Mouse (Mus musculus) neural tube, embryonic 12.5 days (tissue): Measurements from ENCODE around the gene Exoc3. TPM values are rescaled to one million over a fixed set of nuclear protein-coding genes. Genes with fewer than 3 reads are reported as not detected.

Source experiments
- ATAC-seq: fragments of 200-750 bp; cut with Nextera tagmentation; 2 replicates; pipeline ENCODE4 v1.8.0; 2017; ENCODE audit warnings: low read depth, mild to moderate bottlenecking, moderate TSS enrichment, moderate library complexity; ENCODE audit not compliant: low FRiP score
- H3K27ac ChIP-seq: fragments of 300-500 bp; sonication (generic); 2 replicates; pipeline ENCODE4 v1.5.1; 2016
- H3K27me3 ChIP-seq: fragments of 300-500 bp; sonication (generic); replicated peaks from 2 replicates; pipeline ENCODE4 v1.6.1; 2016; ENCODE audit warnings: mild to moderate bottlenecking
- H3K36me3 ChIP-seq: fragments of 300-500 bp; sonication (generic); 2 replicates; pipeline ENCODE4 v1.6.1; 2016; ENCODE audit warnings: mild to moderate bottlenecking
- H3K4me1 ChIP-seq: fragments of 300-500 bp; sonication (generic); 2 replicates; pipeline ENCODE4 v1.6.1; 2016
- H3K4me2 ChIP-seq: fragments of 300-500 bp; sonication (generic); replicated peaks from 2 replicates; pipeline ENCODE4 v1.6.1; 2016; ENCODE audit warnings: mild to moderate bottlenecking
- H3K4me3 ChIP-seq: fragments of 300-500 bp; sonication (generic); 2 replicates; pipeline ENCODE4 v1.5.1; 2016
- H3K9ac ChIP-seq: fragments of 300-500 bp; sonication (generic); 2 replicates; pipeline ENCODE4 v1.6.1; 2016; ENCODE audit warnings: mild to moderate bottlenecking
- H3K9me3 ChIP-seq: fragments of 300-500 bp; sonication (generic); 2 replicates; pipeline ENCODE4 v1.6.1; 2016; ENCODE audit warnings: mild to moderate bottlenecking
- WGBS: fragments of 180-500 bp; shearing (Covaris S2); methylation state at CpG from one replicate; pipeline ENCODE4 v1.1.7; 2016; 5-methylcytosine and 5-hydroxymethylcytosine counted together
- polyA plus RNA-seq: library from polyadenylated mRNA; unstranded; fragments of >200 nt; fragmentation: Nextera tagmentation; extraction: Ambion mirVana; gene quantifications from 2 replicates; pipeline ENCODE4 v1.2.1, GENCODE M21; 2016

The Exoc3 gene
- polyA plus RNA-seq, 1 experiment from 2014 or later = 83.6 TPM

- Histone ChIP-seq H3K9me3 (no peaks in the 10 kb centered on the region), H3K4me3 (no peak overlapping the region), H3K9ac (no peak overlapping the region), H3K4me1 (no peaks in the 10 kb centered on the region), H3K4me2 (no peak overlapping the region), H3K27ac (no peak overlapping the region), H3K36me3 (no peaks in the 10 kb centered on the region), H3K27me3 (peaks cover 11% of the 10 kb centered on the region)
- WGBS = 80% methylated on average over 7 of the region's 7 CpGs
- no peak for ATAC-seq
Measured at GRCm38 (mm10) chr13:74127571-74127970, 81.0 kb downstream of the Exoc3 start.

GRCm38 (mm10) chr13:74122632-74123031 lies 85.9 kb downstream of the Exoc3 start:
- no peak overlapping the region for H3K4me3 ChIP-seq
- peaks cover 8% of the 10 kb centered on the region; the same call in 1 of the 2 replicates for H3K4me1 ChIP-seq
- peaks cover 41% of the 10 kb centered on the region for H3K27me3 ChIP-seq
- no peaks in the 10 kb centered on the region for H3K9me3 ChIP-seq
- H3K4me2 ChIP-seq = no peak overlapping the region
- no peak overlapping the region for H3K9ac ChIP-seq
- no peak overlapping the region for H3K27ac ChIP-seq
- H3K36me3 ChIP-seq = no peaks in the 10 kb centered on the region
- 80% methylated on average over 3 of the region's 3 CpGs for WGBS
- no peak for ATAC-seq

GRCm38 (mm10) chr13:74121795-74122330 lies 86.7 kb downstream of the Exoc3 start:
- peaks cover 8% of the 10 kb centered on the region; the same call in 1 of the 2 replicates for H3K4me1 ChIP-seq
- H3K4me2 ChIP-seq = peak overlapping the region; percentile 64
- H3K9me3 ChIP-seq = no peaks in the 10 kb centered on the region
- H3K4me3 ChIP-seq = no peak overlapping the region
- no peaks in the 10 kb centered on the region for H3K36me3 ChIP-seq
- ATAC-seq = no peak
- no peak overlapping the region for H3K9ac ChIP-seq
- peaks cover 41% of the 10 kb centered on the region for H3K27me3 ChIP-seq
- H3K27ac ChIP-seq = no peak overlapping the region
- whole genome bisulfite sequencing = 40% methylated on average over 14 of the region's 14 CpGs

- Histone ChIP-seq H3K4me2 (peak within 1 kb of the TSS; percentile 64), H3K36me3 (no peaks in the 10 kb centered on the region), H3K27ac (no peak within 1 kb of the TSS), H3K4me1 (peaks cover 8% of the 10 kb centered on the region; the same call in 1 of the 2 replicates), H3K9ac (0 out of 2 replicates have a peak within 1 kb of the TSS, but pooled peaks have one; percentile 33), H3K9me3 (no peaks in the 10 kb centered on the region), H3K4me3 (peak within 1 kb of the TSS; percentile 26), H3K27me3 (peaks cover 41% of the 10 kb centered on the region)
- ATAC-seq = no peak
- WGBS = under 1% methylated on average over 35 of the region's 35 CpGs
Measured at GRCm38 (mm10) chr13:74121141-74121602, 87.4 kb downstream of the Exoc3 start, which contains the start of gene Slc9a3. Slc9a3 (plus strand) TSS chr13:74121457.

Other genes with a start within 250 kb of the Exoc3 start
- not detected in 2 replicates for gene Zdhhc11, start 244.9 kb downstream of the Exoc3 start, polyA plus RNA-seq
- gene Tppp, start 199.3 kb downstream of the Exoc3 start, polyA plus RNA-seq = 4.7 and 5.6 TPM in 2 replicates
- gene Cep72, start 146.4 kb downstream of the Exoc3 start, polyA plus RNA-seq = 15.3 and 16.0 TPM in 2 replicates
- 0.04 TPM in 1 of 2 replicates, not detected in the other for gene Slc9a3, start 87.3 kb downstream of the Exoc3 start, polyA plus RNA-seq
- gene Ahrr, start 83.6 kb upstream of the Exoc3 start, polyA plus RNA-seq = 0.77 and 1.3 TPM in 2 replicates
- 107 TPM in 2 replicates for gene Pdcd6, start 108.8 kb upstream of the Exoc3 start, polyA plus RNA-seq
- 206 and 209 TPM in 2 replicates for gene Sdha, start 141.5 kb upstream of the Exoc3 start, polyA plus RNA-seq
- gene Ccdc127, start 141.6 kb upstream of the Exoc3 start, polyA plus RNA-seq = 55.4 and 57.5 TPM in 2 replicates
- gene Lrrc14b, start 155.3 kb upstream of the Exoc3 start, polyA plus RNA-seq = not detected in 2 replicates
- 4.4 and 5.1 TPM in 2 replicates for gene Zfp72, start 182.1 kb upstream of the Exoc3 start, polyA plus RNA-seq
- 91.7 and 104 TPM in 2 replicates for gene Ftl1-ps1, start 191.0 kb upstream of the Exoc3 start, polyA plus RNA-seq